Mouse (Mus musculus) lung, adult 2 months (tissue): Measurements from ENCODE around the gene Sytl1.

Experiments
- CTCF ChIP-seq: fragments of 200-500 bp; IDR thresholded peaks from 2 replicates; pipeline ENCODE4 v1.5.1; 2011; ENCODE audit warnings: mild to moderate bottlenecking, low read length, control low read depth; ENCODE audit not compliant: insufficient read depth
- POLR2A ChIP-seq: fragments of 200-500 bp; IDR thresholded peaks from 2 replicates; pipeline ENCODE4 v1.6.1; 2011; ENCODE audit warnings: low read depth, mild to moderate bottlenecking, control low read depth, low read length, borderline replicate concordance; ENCODE audit errors: extremely low read depth

GRCm38 (mm10) chr4:133285950-133286349, 23.0 kb upstream of the Sytl1 start:
- TF ChIP-seq CTCF (no peak), POLR2A (no peak)
